Mouse (Mus musculus) activated CD4-positive, CD25-positive, alpha-beta regulatory T cell (primary cell): Measurements from ENCODE around the gene Degs2. TPM values are rescaled to one million over a fixed set of nuclear protein-coding genes. Genes with fewer than 3 reads are reported as not detected.

Experiments
- polyA plus RNA-seq, 2 experiments: library from polyadenylated mRNA; unstranded; fragments of 100-300 nt; shearing (Covaris generic); gene quantifications; one replicate each; pipeline ENCODE4 v1.2.1; 2017

Gene Degs2
- polyA plus RNA-seq: 1 to 10 TPM; 2.4 to 4.8 TPM

GRCm38 (mm10) chr12:108702185-108702584, at the start of gene Degs2:
TSS of gene Degs2 (minus strand) at chr12:108702315.

Other genes starting within 250 kb of the Degs2 start
- gene Evl, start 147.6 kb downstream of the Degs2 start, polyA plus RNA-seq: 100 to 1,000 TPM; 307 to 585 TPM
- 10 to 100 TPM; 15.9 to 16.6 TPM for gene Yy1, start 90.7 kb upstream of the Degs2 start, polyA plus RNA-seq
- 1 to 10 TPM; 4.2 to 4.9 TPM for gene Slc25a29, start 133.6 kb upstream of the Degs2 start, polyA plus RNA-seq
- gene Slc25a47, start 133.7 kb upstream of the Degs2 start, polyA plus RNA-seq: 1 to 10 TPM in 1 of 2 experiments, under 1 TPM in 1; 0.43 to 1.3 TPM
- 1 to 10 TPM; 6.1 to 6.6 TPM for gene Wdr25, start 191.3 kb upstream of the Degs2 start, polyA plus RNA-seq
- gene Wars, start 191.9 kb upstream of the Degs2 start, polyA plus RNA-seq: 100 to 1,000 TPM in 1 of 2 experiments, 10 to 100 TPM in 1; 67.3 to 104 TPM